Mouse (Mus musculus): ENCODE data around the gene Tmem175.
"Not testable (repeated sequence)": the region's sequence is repeated elsewhere in the genome, so short reads cannot be mapped to it uniquely, and the experiment has no call there.

The Tmem175 gene

DNA sequence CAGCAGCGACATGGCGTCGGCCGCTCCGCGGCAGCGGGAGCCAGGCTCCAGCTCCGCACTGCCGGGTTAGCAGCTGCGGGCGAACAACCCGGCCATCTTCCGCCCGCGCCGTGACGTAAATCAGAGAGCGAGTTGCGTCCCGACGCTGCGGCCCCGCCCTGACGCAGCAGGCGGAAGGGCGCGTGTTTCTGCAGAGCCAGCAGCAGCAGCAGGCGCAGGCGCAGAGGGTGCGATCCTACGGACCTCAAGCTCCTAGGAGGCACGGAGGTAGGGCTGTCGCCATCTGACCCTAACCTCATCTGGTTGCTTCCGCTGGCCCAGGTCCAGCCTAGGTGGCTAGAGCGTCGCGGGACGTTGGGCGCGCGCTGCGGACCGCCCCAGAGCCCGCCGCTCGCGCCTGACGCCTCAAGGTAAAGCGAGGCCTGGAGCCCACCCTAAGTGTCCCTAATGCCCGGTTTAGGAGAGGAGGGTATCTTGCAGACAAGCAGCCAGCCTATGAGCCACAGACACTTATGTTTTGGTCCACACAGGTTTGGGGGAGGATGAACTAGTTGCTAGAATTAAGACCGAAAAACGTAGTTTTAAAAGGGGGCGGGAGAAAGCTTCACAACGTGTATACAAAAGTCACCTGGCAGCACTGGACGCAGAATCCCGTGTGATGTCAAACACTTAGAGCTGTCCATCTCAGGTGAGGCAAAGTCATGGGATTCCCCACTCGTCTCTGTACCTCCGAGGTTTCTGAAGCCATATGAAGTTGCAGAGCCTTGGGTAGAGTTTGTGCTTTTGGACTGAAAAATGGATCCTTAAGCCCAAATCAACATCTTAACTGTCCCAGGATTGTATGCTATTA, at the start of gene Tmem175, which contains the start of gene Gak:
Tmem175 (plus strand) TSS at position 137 of the 850 bp plus-strand sequence.
Gak (minus strand) TSS at position 122 of the 850 bp plus-strand sequence.
- DNase-seq (ENCODE audit: low spot score) = peak; percentile 99

DNA sequence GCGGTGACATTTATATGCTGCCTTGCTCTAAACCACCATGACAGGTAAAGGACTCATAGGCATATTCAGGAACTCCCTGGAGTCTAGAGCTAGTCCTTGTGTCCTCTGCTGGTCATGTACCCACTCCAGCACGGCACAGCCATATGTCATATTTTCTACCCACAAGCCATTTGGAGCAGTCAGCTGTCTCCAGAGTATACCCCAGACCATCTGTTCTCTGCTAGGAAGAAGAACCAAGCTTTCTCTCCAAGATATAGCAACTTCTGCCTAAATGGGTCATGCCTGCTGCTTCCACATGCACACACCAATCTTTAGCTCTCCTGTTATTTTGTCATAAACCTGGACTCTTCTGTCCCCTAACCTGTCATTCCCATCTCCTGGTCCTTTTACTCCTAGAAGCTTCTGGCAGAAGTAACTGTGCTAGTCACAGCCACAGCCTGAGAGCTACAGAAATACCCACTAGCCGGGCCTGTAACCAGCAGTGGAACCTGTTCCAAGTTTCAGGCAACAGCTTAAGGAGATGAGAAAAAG, 48.1 kb upstream of the Tmem175 start:
- DNase-seq (ENCODE audit: low spot score) = no peak

DNA sequence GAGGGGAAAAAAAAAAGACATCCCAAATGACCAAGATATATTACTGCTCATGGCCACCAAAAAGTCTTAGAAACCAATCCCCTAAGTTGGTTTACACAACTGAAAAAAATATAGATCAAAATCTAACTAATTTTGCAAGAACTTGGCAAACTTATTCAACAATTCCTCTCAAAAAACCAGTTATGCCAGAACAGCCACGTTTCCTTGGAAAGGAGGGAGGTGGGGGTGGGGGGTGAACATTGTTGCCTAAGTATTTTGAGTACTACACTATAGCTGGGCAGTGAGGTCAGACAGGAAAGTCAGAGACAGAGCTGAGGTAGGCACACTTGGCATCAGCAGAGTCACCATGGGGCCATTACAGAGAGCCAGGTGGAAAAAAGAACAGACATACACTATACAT, 29.6 kb upstream of the Tmem175 start:
- DNase-seq (ENCODE audit: low spot score) = no peak

DNA sequence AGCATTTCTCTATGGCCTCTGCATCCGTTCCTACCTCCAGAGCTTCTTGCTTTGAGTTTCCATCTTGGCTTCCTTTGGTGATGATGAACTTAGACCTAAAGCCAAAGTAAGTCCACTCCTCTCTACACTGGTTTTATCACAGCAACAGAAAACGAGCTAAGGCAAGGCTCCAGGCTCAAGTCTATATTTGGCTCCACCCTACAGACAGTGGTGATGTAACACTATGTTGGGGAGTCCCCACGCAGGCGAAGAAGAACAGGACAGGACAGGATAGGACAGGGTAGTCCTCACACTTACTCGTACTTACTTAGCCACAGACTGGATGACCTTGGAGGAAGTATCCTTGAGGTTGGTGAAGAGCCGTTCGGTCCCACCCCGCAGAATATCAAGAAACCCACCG, 27.0 kb upstream of the Tmem175 start:
- no peak for DNase-seq (ENCODE audit: low spot score)

DNA sequence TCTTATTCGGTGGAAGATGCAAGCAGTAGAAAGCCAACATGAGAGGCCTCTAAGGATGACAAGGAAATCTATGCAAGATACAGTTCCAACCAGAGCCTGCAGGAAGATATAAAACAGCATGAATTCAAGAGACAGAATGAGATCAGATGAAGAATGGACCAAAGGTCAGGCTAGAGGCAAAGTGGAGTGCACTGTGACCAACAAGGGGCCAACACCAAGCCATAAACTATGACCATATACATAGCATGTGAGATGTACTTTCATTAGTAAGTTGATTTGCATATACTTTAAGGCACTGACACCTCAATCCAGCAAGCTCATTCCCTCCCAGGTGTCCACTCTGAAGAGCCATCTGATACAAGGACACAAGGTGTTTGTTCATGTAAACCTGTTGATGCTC, 19.1 kb upstream of the Tmem175 start:
- DNase-seq (ENCODE audit: low spot score) = no peak

DNA sequence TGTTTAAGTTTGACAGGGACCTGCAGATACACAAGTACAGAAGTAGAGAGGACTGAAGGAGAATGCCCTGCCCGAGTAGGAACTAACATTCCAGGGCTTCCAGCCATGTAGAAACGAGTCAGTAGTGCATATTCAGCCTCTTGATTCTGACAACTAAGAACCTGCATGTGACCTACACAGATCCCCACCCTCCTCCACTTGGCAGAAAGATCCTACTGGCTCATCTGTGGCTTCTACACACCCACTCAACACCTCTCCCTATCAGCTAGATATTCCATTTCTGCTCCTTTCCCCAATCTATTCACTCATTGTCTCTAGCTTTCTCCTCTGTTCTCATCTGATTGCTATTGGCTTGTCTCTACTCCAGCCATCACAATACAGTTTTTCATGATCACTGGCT, 7.7 kb upstream of the Tmem175 start:
- no peak for DNase-seq (ENCODE audit: low spot score)

DNA sequence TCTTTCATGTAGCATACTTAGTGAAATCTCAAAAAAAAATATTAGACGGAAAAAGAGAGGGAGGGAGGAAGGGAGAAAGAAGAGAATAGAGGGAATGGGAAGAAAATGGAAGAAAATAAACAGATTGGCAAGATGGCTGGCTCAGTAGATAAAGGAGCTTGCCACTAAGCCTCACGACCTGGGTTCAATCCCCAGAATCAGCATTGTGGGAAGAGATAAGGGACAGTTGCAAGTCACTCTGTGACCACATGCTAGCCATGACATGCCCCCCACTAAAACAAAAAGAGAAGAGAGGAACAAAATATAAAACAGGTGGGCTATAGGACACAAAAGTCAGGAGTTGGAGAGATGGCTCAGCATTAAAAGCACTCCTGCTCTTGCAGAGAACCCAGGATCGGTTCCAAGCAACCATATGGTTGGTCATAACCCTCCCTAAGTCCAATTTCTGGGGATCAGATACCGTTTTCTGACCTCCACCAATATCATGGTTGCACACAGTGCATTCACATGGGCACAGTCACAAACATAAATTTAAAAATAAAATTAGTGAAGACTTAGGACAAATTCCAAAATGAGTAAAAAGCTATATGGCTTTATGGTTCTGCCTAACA, 3.4 kb upstream of the Tmem175 start:
- no peak for DNase-seq (ENCODE audit: low spot score)

DNA sequence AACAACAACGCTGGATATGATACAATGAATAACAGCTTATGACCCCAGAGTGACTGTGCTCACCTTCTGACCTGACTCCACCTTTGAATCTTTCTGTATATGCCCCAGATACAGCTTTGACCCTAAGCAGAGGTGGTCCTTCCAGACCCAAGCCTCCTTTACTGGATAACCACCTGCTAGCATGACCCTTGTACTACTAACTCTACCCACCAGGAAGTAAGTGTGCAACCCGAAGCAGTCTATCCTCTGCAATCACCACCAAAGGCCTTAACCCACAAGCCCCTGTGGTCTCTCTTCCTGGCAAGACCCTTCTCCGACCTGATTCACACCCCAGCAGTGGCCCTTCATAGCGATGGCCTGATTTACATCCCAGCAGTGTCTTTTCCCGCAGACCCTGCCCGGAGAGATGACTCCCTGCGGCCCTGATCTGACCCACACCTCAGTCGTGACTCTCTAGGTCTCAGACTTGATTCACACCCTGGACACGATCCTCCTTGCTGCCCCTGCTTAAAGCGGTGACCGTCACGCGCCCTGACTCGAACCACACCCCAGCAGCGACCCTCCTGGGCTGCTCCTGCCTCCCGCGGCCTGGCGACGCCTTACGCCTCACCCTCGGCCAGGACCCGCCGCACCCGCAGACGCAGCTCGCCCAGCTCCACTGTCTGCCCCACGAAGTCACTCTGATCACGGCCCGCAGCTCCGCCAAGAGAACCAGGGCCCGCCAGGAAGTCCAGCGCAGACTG, 508 bp upstream of the Tmem175 start:
- no peak for DNase-seq (ENCODE audit: low spot score)

DNA sequence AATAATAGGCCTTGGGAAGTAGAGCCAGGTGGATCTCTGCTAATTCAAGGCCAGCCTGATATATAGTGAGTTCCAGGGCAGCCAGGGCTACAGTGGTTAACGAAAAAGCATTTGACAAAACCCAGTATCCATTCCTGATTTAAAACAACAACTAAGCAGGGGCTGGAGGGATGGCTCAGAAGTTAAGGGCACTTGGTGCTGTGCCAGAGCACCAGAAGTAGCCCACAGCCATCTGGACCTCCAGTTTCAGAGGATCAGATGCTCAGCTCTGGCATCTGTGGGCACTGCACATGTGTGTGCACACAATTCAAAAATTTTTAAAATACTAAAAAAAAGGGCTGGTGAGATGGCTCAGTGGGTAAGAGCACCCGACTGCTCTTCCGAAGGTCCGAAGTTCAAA, 4.1 kb downstream of the Tmem175 start:
- no peak for DNase-seq (ENCODE audit: low spot score)

DNA sequence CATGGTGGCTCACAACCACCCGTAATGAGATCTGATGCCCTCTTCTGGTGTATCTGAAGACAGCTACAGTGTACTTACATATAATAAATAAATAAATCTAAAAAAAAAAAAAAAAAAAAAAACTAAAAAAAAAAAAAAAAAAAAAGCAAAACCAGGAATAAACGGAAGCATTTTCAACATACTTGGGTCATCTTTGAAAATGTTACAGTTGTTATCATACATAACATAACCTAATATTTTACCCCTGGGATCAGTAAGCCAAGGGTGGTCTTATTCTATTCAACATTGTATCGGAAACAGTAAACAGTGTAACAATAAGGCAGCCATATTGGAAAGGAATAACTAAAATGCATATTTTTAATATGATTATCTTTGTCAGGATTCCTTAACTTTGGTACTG, 4.5 kb downstream of the Tmem175 start:
- DNase-seq (ENCODE audit: low spot score) = not testable (repeated sequence)

DNA sequence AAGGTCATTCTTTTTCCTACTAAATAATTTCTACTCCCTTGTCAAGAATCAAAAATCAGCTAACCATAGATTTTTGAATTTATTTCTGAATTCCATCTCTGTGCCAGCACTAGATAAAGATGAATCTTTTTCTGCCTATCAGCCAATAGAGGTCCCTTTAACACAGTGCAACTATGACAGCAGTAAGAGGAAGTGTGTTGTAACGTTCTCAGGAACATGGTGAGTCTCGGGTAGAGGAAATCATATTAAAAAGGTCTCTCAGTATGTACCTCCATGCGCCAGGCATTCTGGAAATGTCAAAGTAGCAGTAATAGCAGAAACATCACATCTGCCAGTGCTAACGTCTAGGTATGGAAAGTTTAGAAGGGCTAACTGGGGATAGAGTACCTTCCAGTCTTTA, 6.6 kb downstream of the Tmem175 start:
- no peak for DNase-seq (ENCODE audit: low spot score)

DNA sequence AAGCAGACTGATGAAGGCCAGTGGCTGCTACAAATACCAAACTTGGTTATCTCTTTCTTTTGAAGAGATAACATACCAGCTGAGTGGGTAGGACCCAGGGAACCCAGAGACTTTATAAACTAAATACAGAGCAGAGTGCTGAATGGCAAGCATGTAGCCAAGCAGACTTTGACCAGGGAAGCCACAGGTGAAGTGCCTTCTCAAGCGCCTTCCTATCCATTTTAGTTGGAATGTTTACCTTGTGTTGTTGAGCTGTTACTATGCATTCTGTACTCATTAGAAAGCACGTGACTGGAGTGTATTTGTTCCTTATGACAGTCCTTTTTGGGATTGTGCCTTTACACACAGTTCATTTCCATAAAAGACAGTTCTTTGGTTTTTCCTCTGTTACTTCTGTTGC, 14.1 kb downstream of the Tmem175 start:
- DNase-seq (ENCODE audit: low spot score) = no peak

DNA sequence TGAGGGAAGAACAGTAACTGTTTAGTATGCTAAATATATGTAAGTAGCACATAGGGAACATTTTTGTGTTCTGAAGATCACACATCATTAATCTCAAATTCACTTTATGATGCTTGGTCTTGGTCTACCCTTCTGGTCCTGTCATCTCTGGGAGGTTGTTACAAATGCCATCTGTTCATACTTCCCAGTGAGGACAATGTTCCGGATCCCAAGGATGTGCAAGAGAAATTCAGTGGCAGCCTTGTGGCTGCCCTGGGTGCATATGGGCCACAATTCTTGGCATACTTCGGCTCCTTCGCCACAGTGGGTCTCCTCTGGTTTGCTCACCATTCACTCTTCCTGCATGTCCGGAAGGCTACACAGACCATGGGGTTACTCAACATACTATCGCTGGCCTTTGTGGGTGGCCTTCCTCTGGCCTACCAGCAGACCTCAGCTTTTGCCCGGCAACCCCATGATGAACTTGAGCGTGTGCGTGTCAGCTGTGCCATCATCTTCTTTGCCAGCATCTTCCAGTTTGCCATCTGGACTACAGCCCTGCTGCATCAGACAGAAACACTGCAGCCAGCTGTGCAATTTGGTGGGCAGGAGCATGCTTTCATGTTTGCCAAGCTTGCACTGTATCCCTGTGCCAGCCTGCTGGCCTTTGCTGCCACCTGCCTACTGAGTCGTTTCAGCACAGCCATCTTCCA, 16.2 kb downstream of the Tmem175 start:
- no peak for DNase-seq (ENCODE audit: low spot score)

DNA sequence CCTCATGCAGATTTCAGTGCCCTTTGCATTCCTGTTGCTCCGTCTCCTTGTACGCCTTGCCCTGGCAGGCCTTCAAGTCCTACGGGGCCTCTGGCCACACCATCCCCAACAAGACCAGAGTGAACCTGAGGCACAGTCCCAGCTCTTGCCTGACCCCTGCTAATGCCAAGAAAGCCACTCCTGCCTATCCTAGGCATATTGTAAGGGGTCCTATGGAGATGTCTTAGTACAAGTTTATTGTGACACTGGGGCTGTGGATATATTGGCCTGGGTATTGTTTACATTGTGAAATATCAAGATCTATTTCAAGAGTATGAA, 16.7 kb downstream of the Tmem175 start:
- DNase-seq (ENCODE audit: low spot score) = no peak

DNA sequence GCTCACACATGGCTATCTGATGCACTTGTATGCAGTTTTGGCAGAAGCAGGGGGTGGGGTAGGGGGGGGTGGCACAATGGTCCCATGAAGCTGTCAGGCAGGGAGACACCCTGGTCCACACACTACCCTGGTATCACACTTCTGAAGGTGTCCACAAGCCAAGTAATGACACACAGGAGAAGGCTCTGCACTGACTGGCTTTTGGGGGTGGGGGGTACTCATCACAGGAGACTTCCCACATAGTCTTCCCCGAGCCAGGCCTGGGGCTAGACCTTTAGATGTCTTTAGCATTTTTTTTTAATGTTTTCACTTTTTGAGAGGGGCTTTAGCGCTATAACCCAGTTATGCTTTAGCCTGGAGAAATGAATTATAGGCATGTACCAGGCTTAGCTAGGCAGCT, 17.7 kb downstream of the Tmem175 start:
- no peak for DNase-seq (ENCODE audit: low spot score)

DNA sequence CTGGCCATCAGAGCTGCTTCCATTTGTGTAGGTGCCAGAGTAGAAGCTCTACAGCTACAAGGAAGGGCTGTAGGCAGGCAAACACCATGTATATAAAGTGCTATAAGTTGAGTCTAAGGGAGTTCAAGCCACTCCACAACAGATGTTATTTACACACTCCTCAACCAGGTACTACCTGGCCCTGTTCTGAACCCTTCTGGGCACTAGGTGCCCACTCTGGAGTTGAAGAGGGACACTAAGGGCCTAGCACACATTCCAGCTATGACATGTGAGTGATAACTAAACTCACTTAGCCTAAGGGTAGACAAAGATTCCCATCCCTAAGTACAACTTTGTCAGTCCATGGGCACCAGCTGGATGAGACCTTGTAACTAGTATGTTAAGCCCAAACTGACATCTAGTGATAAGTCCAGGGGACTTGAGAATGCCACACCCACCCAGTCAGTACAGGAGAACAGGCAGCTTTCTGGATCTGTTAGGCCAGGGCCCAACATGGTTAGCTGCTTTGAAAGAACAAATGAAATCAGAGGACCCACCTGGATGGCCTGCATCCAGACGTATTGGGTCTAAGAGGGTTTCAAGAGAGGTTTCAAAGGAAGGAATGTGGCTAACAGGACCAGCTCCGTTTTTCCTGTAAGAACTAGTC, 18.4 kb downstream of the Tmem175 start:
- DNase-seq (ENCODE audit: low spot score) = no peak

DNA sequence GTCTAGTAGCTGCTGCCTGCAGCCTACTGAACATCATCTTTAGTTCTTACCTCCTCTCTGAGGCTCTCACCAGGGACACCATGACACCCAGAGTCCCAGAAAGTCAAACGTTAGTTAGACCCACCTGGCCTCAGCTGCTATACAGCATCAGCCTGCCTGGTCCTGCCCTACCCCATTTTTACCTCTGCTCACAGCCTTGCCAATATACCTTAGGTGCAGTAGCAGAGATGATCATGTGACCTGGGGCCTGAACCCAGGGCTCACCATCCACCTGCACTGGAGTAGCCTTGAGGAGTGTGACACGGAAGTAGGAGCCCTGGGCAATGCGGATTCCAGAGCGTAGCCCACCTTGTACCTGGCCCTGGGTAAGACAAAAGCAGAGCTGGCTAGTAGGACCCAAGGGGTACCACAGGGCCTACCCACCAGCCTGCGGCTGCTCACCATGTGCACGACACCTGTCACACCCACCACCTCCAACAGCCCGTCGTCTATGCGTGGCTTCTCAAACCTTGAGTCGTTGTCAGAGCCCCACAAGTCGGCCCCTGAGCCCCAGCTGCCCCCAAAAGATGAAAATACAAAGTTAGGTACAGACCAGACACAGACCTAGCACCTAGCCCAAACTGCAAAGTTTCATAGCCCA, 19.5 kb downstream of the Tmem175 start:
- no peak for DNase-seq (ENCODE audit: low spot score)

DNA sequence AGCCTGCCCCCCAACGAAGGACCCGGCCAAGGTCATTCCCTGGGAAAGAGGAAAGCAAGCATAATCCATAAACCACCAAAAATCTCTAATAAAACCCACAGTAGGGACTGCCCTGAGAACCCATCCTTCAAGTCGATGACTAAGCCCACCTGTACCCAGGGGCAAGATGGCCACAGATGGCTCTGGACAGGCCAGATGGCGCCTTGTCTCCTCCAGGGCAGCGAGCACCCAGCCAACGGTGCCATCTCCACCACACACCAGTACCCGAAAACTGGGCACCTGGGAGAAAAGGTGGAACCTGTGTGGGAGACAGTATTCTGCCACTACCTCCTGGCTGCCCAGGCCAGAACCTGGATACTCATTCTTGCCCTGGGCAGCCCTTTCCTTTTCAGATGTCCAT, 20.8 kb downstream of the Tmem175 start:
- no peak for DNase-seq (ENCODE audit: low spot score)

DNA sequence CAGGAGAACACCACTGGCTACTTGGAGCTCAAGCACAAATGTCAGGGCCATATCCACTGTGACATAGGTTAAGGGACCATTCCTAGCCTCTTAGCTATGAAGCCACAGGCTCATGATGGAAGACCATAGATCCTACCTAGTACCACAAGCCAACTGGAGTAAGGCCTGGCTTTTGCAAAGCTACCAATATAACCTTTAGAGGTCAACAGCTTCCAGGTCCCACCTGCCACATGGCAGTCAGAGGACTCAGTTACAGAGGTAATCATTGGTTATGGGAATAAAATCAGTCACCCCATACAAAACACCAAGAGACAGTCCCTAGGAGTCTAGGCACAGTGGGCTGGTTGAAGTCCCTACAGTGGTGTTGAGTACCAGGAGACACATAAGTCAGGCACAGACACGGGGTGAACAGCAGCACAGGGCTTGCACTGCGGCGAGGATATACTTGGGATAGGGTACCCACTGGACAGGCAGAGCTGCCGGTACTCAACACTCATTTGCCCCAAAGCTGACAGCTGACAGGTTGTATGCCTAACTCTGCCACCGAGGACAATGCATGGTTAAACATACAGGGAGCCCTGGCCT, 21.7 kb downstream of the Tmem175 start:
- DNase-seq (ENCODE audit: low spot score) = no peak

DNA sequence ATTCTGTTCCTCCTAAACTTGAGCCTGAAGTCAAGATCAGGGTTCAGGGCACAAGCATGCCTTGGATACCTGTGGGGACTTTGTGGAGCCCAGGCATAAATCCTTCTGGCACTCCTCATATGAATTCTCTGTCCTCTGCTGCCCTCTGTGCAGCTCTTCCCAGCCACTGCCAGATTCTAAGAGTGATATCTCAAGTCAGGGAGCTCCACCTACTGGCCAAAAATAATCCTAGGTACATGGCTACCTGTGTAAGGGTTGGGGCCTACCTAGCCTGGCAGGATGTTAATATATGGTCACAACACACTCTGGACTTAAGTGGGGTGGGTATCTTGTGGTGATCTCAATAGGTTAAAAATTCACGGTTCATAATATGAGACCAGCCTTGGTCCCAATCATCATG, 22.3 kb downstream of the Tmem175 start:
- peak; percentile 70 for DNase-seq (ENCODE audit: low spot score)

DNA sequence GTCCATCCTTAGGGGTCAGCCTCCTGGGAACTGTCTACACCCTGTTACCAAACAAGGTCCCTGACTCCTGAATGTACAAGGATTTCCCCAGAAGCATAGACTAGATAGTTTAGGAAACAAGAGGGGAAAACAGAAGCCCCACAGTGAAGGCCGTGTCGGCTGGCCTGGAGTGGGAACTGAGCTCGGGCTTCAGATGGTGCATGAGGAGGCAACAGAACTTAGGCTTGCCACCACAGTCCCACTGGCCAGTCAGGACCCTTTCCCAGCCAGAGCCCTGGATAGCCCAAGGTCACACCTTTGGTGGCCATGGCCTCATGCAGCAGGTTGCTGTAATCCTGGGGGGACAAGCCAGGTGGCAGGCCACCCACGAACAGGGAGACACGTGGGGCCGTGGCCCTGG, 23.8 kb downstream of the Tmem175 start:
- DNase-seq (ENCODE audit: low spot score) = no peak

Measured in embryo, embryonic 10 days (tissue).